Mouse (Mus musculus) forelimb bud, embryonic 11.5 days (tissue): ENCODE results near the gene Ttc6.

Experiments
- DNase-seq: peaks from one replicate; pipeline ENCODE4 v3.0.0-alpha.2; 2012; ENCODE audit warnings: low read depth, low spot score

Ttc6 gene

DNA sequence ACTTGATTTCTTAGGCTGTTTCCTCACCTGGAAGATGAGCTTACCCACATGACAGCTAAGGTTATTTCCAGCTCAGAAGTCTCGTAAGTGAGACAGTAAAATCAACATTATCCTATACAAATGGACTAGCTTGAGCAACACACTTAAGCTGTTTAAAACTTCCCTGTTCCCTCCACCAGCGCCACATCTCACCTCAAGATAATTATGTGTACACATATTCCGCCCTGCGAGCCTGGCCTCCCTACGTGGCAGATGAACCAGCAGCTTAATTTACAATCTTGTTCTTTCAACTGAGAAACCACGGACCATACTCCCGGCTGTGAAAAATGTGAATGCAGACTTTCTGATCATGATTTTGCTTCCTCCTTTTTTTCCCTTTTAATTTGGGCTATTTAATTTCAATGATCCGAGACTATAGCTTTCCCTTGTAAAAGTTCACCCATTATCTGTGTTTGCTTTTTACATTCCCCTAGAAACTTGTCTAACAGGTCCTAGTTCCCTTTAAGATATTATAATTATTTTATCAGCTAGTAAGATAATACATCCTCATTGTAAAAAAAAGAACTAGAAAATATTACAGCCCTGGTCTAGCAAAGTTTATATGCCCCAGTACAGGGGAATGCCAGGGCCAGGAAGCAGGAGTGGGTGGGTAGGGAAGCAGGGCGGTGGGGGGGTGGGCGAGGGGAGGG is 99.2 kb downstream of the Ttc6 start:
- DNase-seq: no peak

DNA sequence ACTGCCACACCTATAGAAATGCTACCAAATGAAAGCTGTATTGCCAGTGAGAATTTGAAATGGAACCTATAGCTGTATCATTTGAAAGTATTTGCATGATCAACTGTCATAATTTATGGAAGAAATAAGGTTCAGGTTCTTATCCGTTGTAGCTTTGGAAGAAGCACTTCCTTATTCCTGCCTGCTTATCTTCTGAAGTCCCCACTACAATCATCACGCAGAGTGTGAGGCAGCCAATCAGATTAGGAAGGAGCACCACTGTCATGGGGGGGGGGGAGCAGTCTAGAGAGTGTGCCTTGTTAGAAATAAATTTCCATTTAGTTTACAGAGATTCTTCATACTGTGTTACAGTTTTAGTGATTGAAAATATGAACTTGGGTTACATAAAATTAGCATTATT is 108.5 kb downstream of the Ttc6 start:
- DNase-seq: no peak

DNA sequence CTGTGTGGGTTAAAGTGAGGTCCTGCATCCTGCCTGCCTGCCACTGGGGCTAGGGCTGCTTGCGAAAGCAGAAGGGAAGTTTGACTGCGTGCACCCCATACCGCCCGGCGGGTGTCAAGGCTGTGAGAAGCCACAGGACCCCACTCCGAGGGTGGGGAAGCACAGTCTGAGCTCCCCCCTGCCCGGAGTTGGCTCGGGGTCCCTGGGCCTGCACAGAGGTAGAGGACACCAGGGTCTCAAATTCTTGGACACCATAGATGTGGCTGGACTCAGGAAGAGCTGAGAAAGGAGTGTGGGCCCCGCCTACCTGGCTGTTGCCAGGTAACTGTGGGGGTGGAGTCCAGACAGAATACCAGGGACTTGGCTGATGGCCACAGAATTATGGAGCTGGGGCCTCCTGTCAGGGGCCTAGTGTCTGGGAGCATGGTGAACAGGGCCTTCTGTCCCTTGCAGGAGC is 121.1 kb downstream of the Ttc6 start:
- no peak for DNase-seq

- DNase-seq: no peak
Observed at GRCm38 (mm10) chr12:57709966-57710365, 146.1 kb downstream of the Ttc6 start.

DNA sequence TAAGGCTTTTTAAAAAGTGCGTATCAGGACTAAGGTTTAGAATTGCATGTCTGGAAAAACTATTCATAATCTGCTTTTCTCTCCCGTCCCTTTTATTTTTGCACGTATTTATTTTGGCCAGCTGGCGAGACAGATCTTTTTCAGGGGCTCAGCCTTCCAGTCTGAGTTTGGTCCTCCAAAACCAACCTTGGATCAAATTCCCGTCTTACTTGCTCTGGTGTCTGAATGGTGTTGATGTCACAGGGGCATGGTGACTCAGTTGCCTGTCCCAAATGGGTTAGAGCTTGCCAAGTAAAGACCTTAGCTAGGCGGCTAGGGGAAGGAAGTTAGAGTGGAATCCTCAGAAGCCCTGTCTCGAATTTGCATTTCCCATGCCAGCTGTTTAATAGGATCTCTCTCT is 200.8 kb downstream of the Ttc6 start:
- no peak for DNase-seq

DNA sequence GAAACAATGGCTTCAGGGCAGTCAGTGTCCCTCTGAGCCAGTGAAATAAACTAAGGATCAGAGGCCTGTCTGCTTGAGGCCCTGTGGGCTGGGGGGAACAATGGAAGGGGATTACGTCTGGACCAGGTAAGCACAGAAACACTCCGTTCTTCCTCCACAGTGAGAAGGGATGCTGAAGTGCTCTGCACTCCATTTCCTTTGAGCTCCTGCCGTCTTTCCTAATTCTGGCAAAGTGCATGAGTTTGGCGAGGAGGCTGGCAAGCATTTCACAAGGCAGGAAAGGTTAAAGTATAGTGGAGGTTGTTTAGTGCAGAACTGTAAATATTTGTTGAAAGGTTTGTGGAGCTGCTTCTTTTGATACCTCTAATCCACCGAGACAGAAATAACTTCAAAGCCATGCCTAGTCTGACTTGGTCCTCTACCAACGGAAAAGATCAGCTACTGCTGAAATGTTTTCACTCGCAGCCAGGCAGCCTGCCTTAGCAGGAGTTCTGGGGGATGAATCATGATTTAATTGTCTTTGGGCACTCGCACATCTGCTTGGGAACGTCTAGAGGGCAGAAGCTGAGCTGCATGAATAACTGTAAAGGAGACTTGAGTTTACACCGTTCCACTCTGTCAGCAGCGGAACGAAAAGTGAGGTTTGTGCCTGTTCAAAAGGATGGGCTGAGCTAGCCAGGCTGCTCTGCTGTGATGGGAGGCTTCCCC is 212.5 kb downstream of the Ttc6 start:
- peak; percentile 10 for DNase-seq

DNA sequence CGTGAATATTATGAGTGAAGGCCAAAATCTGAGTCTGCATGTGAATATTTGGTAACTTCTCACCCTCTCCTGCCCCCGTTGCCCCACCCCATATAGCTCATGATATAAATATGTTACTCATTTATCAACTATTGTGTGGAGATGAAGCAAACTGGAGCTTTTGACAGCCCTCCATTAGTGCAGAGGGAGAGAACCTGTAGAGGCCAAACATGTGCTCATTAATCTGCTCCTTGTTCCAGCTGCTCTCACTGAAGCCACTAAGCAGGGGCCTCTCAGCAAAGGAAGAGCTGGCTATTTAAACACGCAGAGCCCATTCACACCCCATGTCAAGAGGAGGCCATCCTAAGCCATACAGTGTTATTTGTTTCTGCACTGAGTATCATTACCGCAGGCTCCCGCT is 218.0 kb downstream of the Ttc6 start:
- no peak for DNase-seq

DNA sequence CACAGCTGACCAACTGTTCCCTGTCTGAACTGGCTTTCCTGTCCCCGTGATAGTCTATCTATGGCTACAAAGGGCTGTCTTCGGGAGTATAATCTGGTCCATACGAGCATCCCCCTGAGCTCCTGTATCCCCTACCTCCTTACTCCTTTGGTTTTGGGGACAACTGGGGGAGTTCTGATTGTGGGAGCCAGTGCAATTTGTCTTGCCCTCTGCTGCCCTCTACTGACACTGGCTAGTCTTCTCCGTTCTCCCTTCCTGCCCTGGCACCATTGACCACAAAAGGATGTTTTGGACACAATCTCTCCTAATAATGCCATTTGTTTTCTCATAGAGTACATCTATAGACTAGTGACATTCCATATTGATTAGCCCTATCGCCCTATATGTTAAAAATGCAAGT is 223.6 kb downstream of the Ttc6 start:
- peak; percentile 52 for DNase-seq
